Mouse (Mus musculus) liver, embryonic 14.5 days (tissue): ENCODE measurements around the gene Zfp366.

ENCODE experiments used
- CTCF ChIP-seq: IDR thresholded peaks from 2 replicates; pipeline ENCODE4 v1.5.1; 2016; ENCODE audit warnings: antibody characterized with exemption, low read depth, control low read depth
- EP300 ChIP-seq: IDR thresholded peaks from 2 replicates; pipeline ENCODE4 v1.6.1; 2016; ENCODE audit warnings: antibody characterized with exemption, low read depth

DNA sequence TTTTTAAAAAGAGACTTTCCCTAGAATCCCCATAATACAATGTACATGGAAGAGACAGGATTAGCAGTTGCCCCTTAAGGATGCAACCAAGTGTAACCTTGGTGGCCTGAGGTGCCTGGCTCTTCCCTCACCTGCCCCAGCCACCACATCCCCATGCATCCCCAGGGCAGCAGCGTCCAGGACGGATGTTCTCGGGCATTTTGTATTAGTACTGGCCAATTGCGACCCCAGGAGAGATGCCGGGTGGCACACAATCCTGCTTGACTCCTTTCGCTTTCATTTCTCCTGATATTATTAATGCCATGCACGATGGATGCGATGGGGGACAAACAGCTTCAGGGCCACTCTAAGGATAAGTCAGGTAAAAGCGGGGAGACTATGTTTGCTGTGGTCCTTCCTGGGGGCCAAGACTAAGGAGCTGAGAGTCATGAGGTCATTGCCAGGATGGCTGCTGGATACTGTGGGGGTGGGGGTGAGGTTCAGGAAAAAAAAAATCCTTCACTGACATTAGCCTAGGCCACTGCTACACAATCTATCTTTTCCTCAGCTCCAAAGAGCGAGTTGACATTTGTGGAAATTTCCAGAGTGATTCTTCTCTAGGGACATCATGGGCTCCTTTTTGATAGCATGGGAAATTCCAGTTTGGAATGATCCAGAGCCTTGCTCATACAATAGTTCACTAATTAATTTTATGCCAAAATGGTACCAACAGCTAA, 1.7 kb downstream of the Zfp366 start:
- no peak for TF ChIP-seq CTCF
- no peak for TF ChIP-seq EP300
